Mouse (Mus musculus) brain, embryonic 14.5 days (tissue): ENCODE results near the gene Tmem236.

ENCODE experiments used
- CTCF ChIP-seq: fragments of 200-500 bp; IDR thresholded peaks from 2 replicates; pipeline ENCODE4 v1.5.1; 2012; ENCODE audit warnings: inconsistent platforms, mild to moderate bottlenecking, moderate library complexity, borderline replicate concordance; ENCODE audit not compliant: insufficient read depth, insufficient read length; ENCODE audit errors: extremely low read depth
- POLR2A ChIP-seq: fragments of 200-500 bp; IDR thresholded peaks from 2 replicates; pipeline ENCODE4 v1.6.1; 2012; ENCODE audit warnings: mild to moderate bottlenecking, inconsistent platforms, borderline replicate concordance; ENCODE audit not compliant: poor library complexity, insufficient read depth, insufficient read length, severe bottlenecking; ENCODE audit errors: extremely low read depth

- TF ChIP-seq CTCF (no peak), POLR2A (no peak)
These were observed 6.6 kb upstream of the Tmem236 start for GRCm38 (mm10) chr2:14167721-14168120.
